Mouse (Mus musculus) spleen, adult 10 weeks (tissue): ENCODE data around the gene Zfp712. TPM values are rescaled to one million over a fixed set of nuclear protein-coding genes. Genes with fewer than 3 reads are reported as not detected.

Source experiments
- polyA plus RNA-seq: library from polyadenylated mRNA; stranded (reverse); fragments of 350-450 nt; fragmentation: Illumina TruSeq; extraction: RNeasy Lipid Tissue Mini Kit (QIAGEN cat#74804); gene quantifications from one replicate; pipeline ENCODE4 v1.2.3, GENCODE M21; 2015; ENCODE audit warnings: low replicate concordance; ENCODE audit not compliant: insufficient read depth

Gene Zfp712
- polyA plus RNA-seq = 6.6 TPM

DNA sequence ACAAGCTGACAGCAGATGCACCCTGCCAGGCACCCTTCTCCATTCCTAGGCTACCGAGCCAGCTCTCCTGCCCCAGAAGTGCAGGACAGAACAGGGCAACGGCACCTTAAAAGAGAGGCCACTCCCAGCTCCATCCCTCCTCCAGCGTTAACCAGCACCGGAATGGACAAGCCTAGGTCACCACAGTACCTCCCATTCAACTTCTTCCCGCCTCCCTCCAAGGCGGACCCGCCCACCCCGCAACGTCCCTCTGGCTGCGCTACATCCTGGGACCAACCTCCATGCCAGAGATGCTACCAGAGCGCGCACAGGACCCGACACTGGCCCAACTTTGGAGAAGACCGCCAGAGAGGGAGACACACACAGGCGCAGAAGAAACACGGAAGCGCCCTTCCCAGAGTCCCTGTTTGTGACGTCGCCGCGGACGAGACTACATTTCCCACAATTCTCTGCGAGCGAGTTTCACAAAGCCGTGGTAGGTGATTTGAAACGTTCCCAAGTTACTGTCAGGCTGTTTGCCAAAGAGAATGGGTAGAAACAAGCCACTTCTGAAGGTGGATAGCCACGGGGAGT lies at the start of gene Zfp712:
Gene Zfp712, minus strand, starts transcription at position 385 of the 573 bp plus-strand sequence.

DNA sequence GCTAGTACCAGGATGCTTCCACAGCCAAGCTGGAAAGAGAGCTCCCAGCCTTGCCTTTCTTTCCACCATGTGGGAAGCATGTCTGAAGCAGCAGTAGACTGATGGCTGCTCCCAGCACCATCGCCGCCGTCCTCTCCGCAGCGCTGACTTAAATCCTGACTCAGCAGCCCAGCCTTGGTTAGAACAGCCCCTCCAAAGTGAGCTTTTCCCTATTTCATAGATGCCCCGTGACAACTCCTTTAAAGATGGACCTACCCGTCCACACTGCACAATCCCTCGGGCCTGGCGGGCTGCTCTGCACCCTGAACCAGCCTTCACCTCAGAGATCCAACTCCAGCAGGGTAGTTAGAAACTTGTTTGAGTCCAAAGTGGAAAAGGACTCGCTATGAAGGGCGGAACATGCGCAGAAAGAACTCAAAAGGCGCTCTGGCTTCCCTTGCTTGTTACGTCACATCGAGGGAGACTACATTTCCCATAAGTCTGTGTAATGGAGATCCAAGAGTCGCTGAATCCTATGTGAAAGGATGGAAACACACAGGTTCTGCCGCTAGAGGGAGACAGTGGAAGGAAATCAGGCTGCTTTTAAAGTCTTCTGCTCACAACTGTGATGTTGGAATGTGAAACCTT lies 47.3 kb upstream of the Zfp712 start, which contains the start of gene Gm28557:
Gene Gm28557, minus strand, starts transcription at position 411 of the 627 bp plus-strand sequence.

DNA sequence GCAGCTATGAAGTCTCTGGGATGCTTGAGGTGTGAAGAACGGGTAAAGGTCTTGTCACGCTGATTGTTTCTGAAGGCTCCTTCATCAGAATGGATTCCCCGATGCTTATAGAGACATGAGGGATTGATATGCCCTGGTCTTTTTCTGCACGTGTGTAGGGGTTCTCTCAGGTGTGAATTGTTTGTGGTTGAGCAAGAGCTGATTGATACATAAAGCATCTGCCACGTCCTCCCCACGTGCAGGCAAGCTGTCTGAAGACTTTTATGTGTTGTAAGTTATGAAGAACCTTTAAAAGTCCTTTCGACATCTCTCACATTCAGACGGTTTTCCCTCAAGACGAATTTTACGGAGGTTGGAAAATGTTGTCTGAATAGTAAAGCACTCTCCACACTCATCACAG lies 36.9 kb upstream of the Zfp712 start, which contains the start of gene Zfp708:
Gene Zfp708, minus strand, starts transcription at position 101 of the 400 bp plus-strand sequence.

Other genes with a start within 250 kb of the Zfp712 start
- gene Gm10767, start 156.3 kb downstream of the Zfp712 start, polyA plus RNA-seq = 3.4 TPM
- gene Zfp708, start 36.8 kb upstream of the Zfp712 start, polyA plus RNA-seq = 4.0 TPM
- 6.7 TPM for gene Gm28557, start 47.4 kb upstream of the Zfp712 start, polyA plus RNA-seq
- gene Rslcan18, start 55.1 kb upstream of the Zfp712 start, polyA plus RNA-seq = 1.2 TPM
- 5.9 TPM for gene Zfp759, start 60.5 kb upstream of the Zfp712 start, polyA plus RNA-seq
- 31.5 TPM for gene Rsl1, start 112.0 kb upstream of the Zfp712 start, polyA plus RNA-seq
- 7.7 TPM for gene Zfp455, start 133.3 kb upstream of the Zfp712 start, polyA plus RNA-seq
- gene Zfp458, start 217.3 kb upstream of the Zfp712 start, polyA plus RNA-seq = 6.9 TPM
- 1.8 TPM for gene Zfp457, start 245.3 kb upstream of the Zfp712 start, polyA plus RNA-seq